Mouse (Mus musculus) lung, adult 2 months (tissue): ENCODE data around the gene Smpd1.

Source experiments
- CTCF ChIP-seq: fragments of 200-500 bp; IDR thresholded peaks from 2 replicates; pipeline ENCODE4 v1.5.1; 2011; ENCODE audit warnings: mild to moderate bottlenecking, low read length, control low read depth; ENCODE audit not compliant: insufficient read depth
- POLR2A ChIP-seq: fragments of 200-500 bp; IDR thresholded peaks from 2 replicates; pipeline ENCODE4 v1.6.1; 2011; ENCODE audit warnings: low read depth, mild to moderate bottlenecking, control low read depth, low read length, borderline replicate concordance; ENCODE audit errors: extremely low read depth

DNA sequence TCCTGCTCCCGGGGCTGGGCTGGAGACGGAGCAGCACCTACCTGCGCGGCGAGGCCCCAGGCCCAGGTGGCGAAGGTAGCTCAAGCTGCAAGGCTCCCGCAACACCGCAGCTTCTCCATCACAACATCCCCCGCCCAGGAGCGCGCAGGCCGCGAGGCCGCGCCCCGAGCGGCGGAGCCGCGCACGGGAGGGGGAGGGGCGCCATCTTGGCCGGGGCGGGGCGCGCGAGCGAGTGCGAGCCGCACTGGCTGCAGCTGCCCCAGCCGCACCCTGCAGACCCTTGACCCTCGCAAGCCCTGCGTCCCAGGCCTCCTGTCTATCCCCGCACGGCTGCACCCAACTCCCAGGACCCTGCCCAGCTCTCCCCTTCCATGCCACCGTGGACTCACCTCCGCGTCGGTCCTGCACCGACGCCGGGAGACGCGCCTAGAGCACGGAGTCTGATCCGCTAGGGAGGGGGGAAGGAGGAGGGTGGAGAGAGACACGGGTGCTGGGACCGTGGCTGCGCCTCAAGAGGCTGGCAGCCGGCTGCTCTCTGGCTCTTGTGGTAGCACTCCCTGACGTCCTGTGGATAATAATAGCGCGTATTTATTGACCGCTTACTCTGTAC is 27.0 kb downstream of the Smpd1 start, which contains the start of gene Apbb1:
- TF ChIP-seq CTCF = no peak
- peak; percentile 78; the same call in 1 of the 2 replicates for TF ChIP-seq POLR2A
